In genomic region chr15:84668938-84669747, GRCm38 (mm10) we compare ENCODE assay signal across 8 mouse cellular contexts. TPM values are rescaled to one million over a fixed set of nuclear protein-coding genes. Genes with fewer than 3 reads are reported as not detected.
DNase-seq lines count a peak whose midpoint lies in the region; ATAC-seq and TF ChIP-seq lines count a peak whose summit lies in the region.

Gene Prr5, plus strand, starts transcription at chr15:84669620.

- in situ Hi-C loops in CH12.LX (cut with MboI; ENCODE audit: low pct_ligation_motif_present, low pct_unique_long_range_greater_than_20kb, low sequenced_read_pairs) = loop anchor here (5.0 kb wide), 1 partner anchor 33 kb away; no protein-coding TSS in a partner anchor

- no peak within 1 kb of the TSS for H3K4me2 ChIP-seq in forebrain, embryonic 11.5 days (ENCODE audit: low read depth, low read length, severe bottlenecking)
- H3K4me2 ChIP-seq in forebrain, embryonic 13.5 days = no peak within 1 kb of the TSS
- H3K4me2 ChIP-seq in CH12.LX (ENCODE audit: insufficient read depth, low read depth, poor library complexity, severe bottlenecking) = no peak within 1 kb of the TSS
- no peak within 1 kb of the TSS for H3K4me2 ChIP-seq in hindbrain, embryonic 11.5 days (replicated peaks; ENCODE audit: low read depth, low read length)
- no peak within 1 kb of the TSS for H3K4me2 ChIP-seq in lung, postnatal 0 days (replicated peaks; ENCODE audit: low read depth, low read length)

- TF ChIP-seq EP300 in CH12.LX (IDR thresholded peaks at IDR 0.05; ENCODE audit: low read length) = no peak
- TF ChIP-seq EP300 in lung, postnatal 0 days (IDR thresholded peaks at IDR 0.05) = no peak

- no peak within 1 kb of the TSS for H3K27ac ChIP-seq in forebrain, embryonic 11.5 days (ENCODE audit: low read depth, low read length)
- H3K27ac ChIP-seq in forebrain, embryonic 13.5 days = no peak within 1 kb of the TSS
- H3K27ac ChIP-seq in CH12.LX (ENCODE audit: insufficient read depth, low read depth) = no peak within 1 kb of the TSS
- no peak within 1 kb of the TSS for H3K27ac ChIP-seq in hindbrain, embryonic 11.5 days (ENCODE audit: low read depth, low read length)
- no peak within 1 kb of the TSS for H3K27ac ChIP-seq in small intestine, adult 2 months (ENCODE audit: insufficient read depth, low read depth, low read length)
- no peak within 1 kb of the TSS for H3K27ac ChIP-seq in lung, postnatal 0 days (ENCODE audit: low read length)

- no peaks in the 10 kb centered on the region for H3K9me3 ChIP-seq in forebrain, embryonic 11.5 days (ENCODE audit: control insufficient read depth, low read length)
- no peaks in the 10 kb centered on the region for H3K9me3 ChIP-seq in forebrain, embryonic 13.5 days (replicated peaks)
- H3K9me3 ChIP-seq in CH12.LX (replicated peaks; ENCODE audit: low read length) = no peaks in the 10 kb centered on the region
- H3K9me3 ChIP-seq in hindbrain, embryonic 11.5 days (ENCODE audit: control insufficient read depth, low read length) = no peaks in the 10 kb centered on the region
- H3K9me3 ChIP-seq in lung, postnatal 0 days (ENCODE audit: low read length) = no peaks in the 10 kb centered on the region

- dilution Hi-C loops in CH12.LX (cut with MboI; ENCODE audit: extremely low pct_ligation_motif_present, extremely low pct_unique_long_range_greater_than_20kb, low sequenced_read_pairs) = no loop called here

- ATAC-seq in forebrain, embryonic 11.5 days (replicated peaks; ENCODE audit: low FRiP score) = no peak
- no peak for ATAC-seq in forebrain, embryonic 13.5 days
- no peak for ATAC-seq in hindbrain, embryonic 11.5 days (ENCODE audit: low FRiP score)
- no peak for ATAC-seq in lung, postnatal 0 days

- H3K4me1 ChIP-seq in forebrain, embryonic 11.5 days (replicated peaks; ENCODE audit: control insufficient read depth, insufficient read depth, low read length) = peaks cover 4% of the 10 kb centered on the region; the same call in 1 of the 2 replicates
- peaks cover 33% of the 10 kb centered on the region for H3K4me1 ChIP-seq in forebrain, embryonic 13.5 days
- peaks cover 0 to 4% of the 10 kb centered on the region in 2 experiments; a peak in 1 of 4 replicates for H3K4me1 ChIP-seq in CH12.LX (ENCODE audit: control insufficient read depth in 1 of 2, insufficient read depth in 2 of 2)
- H3K4me1 ChIP-seq in hindbrain, embryonic 11.5 days (replicated peaks; ENCODE audit: control insufficient read depth, insufficient read depth, low read length) = no peaks in the 10 kb centered on the region
- H3K4me1 ChIP-seq in small intestine, adult 2 months (ENCODE audit: control insufficient read depth, insufficient read depth, insufficient read length, low read length) = peaks cover 11% of the 10 kb centered on the region
- 0 out of 2 replicates have a peak, but pooled peaks cover 5% of the 10 kb centered on the region for H3K4me1 ChIP-seq in lung, postnatal 0 days (ENCODE audit: insufficient read depth, low read depth, low read length)

- WGBS in forebrain, embryonic 11.5 days = 89% methylated on average over 14 of the region's 14 CpGs
- WGBS in forebrain, embryonic 13.5 days = 85% methylated on average over 14 of the region's 14 CpGs
- 81% methylated on average over 14 of the region's 14 CpGs for WGBS in hindbrain, embryonic 11.5 days
- 75% methylated on average over 14 of the region's 14 CpGs for WGBS in small intestine, adult 2 months
- WGBS in lung, postnatal 0 days = 63% methylated on average over 14 of the region's 14 CpGs

- no peak within 1 kb of the TSS for H3K4me3 ChIP-seq in forebrain, embryonic 11.5 days (ENCODE audit: low read depth, low read length)
- no peak within 1 kb of the TSS for H3K4me3 ChIP-seq in forebrain, embryonic 13.5 days
- H3K4me3 ChIP-seq in CH12.LX (replicated peaks in 1 of 3; ENCODE audit: low read depth in 2 of 3, low read length in 2 of 3, poor library complexity in 1 of 3) = no peak within 1 kb of the TSS
- H3K4me3 ChIP-seq in hindbrain, embryonic 11.5 days (ENCODE audit: low read depth, low read length) = no peak within 1 kb of the TSS
- H3K4me3 ChIP-seq in small intestine, adult 2 months (ENCODE audit: low read depth, low read length) = no peak within 1 kb of the TSS
- no peak within 1 kb of the TSS for H3K4me3 ChIP-seq in lung, postnatal 0 days (ENCODE audit: low read depth, low read length)

- H3K9ac ChIP-seq in forebrain, embryonic 11.5 days (ENCODE audit: low read length) = no peak within 1 kb of the TSS
- no peak within 1 kb of the TSS for H3K9ac ChIP-seq in forebrain, embryonic 13.5 days
- no peak within 1 kb of the TSS for H3K9ac ChIP-seq in CH12.LX (ENCODE audit: insufficient read depth, low read depth)
- H3K9ac ChIP-seq in hindbrain, embryonic 11.5 days (ENCODE audit: low read depth, low read length) = no peak within 1 kb of the TSS
- H3K9ac ChIP-seq in lung, postnatal 0 days (replicated peaks; ENCODE audit: low read depth) = no peak within 1 kb of the TSS

- DNase-seq in forebrain, embryonic 11.5 days (ENCODE audit: low spot score) = no peak
- no peak for DNase-seq in CH12.LX (ENCODE audit: extremely low read depth)
- DNase-seq in hindbrain, embryonic 11.5 days (ENCODE audit: low spot score) = no peak
- no peak for DNase-seq in layer of hippocampus, postnatal 36 days
- DNase-seq in urinary bladder, adult 2 months (ENCODE audit: low spot score) = no peak
- no peak for DNase-seq in lung, postnatal 0 days (ENCODE audit: low spot score)

- H3K36me3 ChIP-seq in forebrain, embryonic 11.5 days (ENCODE audit: control insufficient read depth, insufficient read depth, low read length) = no peaks in the 10 kb centered on the region
- H3K36me3 ChIP-seq in forebrain, embryonic 13.5 days (ENCODE audit: poor library complexity, severe bottlenecking) = no peaks in the 10 kb centered on the region
- H3K36me3 ChIP-seq in CH12.LX (replicated peaks in 1 of 2; ENCODE audit: control insufficient read depth in 1 of 2, insufficient read depth in 1 of 2, low read length in 1 of 2) = no peaks in the 10 kb centered on the region
- no peaks in the 10 kb centered on the region for H3K36me3 ChIP-seq in hindbrain, embryonic 11.5 days (ENCODE audit: control insufficient read depth, insufficient read depth, low read length)
- H3K36me3 ChIP-seq in small intestine, adult 2 months (ENCODE audit: control insufficient read depth, insufficient read depth, low read length) = no peaks in the 10 kb centered on the region
- no peaks in the 10 kb centered on the region for H3K36me3 ChIP-seq in lung, postnatal 0 days (ENCODE audit: insufficient read depth, low read length)

- no peaks in the 10 kb centered on the region for H3K79me2 ChIP-seq in CH12.LX (replicated peaks; ENCODE audit: control insufficient read depth, extremely low read depth, insufficient read depth, poor library complexity, severe bottlenecking)

- no peak for TF ChIP-seq CTCF in CH12.LX (conservative IDR thresholded peaks at IDR 0.05 in 1 of 2, IDR thresholded peaks at IDR 0.05 in 1 of 2; ENCODE audit: low read depth in 2 of 2, low read length in 2 of 2)
- no peak for TF ChIP-seq CTCF in small intestine, adult 2 months (IDR thresholded peaks at IDR 0.05; ENCODE audit: extremely low read depth, insufficient read length, insufficient replicate concordance, low read depth, low read length)
- no peak for TF ChIP-seq CTCF in lung, postnatal 0 days (IDR thresholded peaks at IDR 0.05)

- H3K27me3 ChIP-seq in forebrain, embryonic 11.5 days (ENCODE audit: control insufficient read depth, insufficient read depth, low read length) = peaks cover 4% of the 10 kb centered on the region
- H3K27me3 ChIP-seq in forebrain, embryonic 13.5 days = peaks cover 7% of the 10 kb centered on the region; the same call in 1 of the 2 replicates
- H3K27me3 ChIP-seq in CH12.LX (replicated peaks) = peaks cover 61% of the 10 kb centered on the region
- H3K27me3 ChIP-seq in hindbrain, embryonic 11.5 days (ENCODE audit: control insufficient read depth, insufficient read depth, low read length) = peaks cover 6% of the 10 kb centered on the region
- no peaks in the 10 kb centered on the region for H3K27me3 ChIP-seq in small intestine, adult 2 months (ENCODE audit: control insufficient read depth, insufficient read depth, low read length)
- H3K27me3 ChIP-seq in lung, postnatal 0 days (replicated peaks; ENCODE audit: insufficient read depth, low read length) = no peaks in the 10 kb centered on the region

- no peak for TF ChIP-seq POLR2A in CH12.LX (IDR thresholded peaks at IDR 0.05; ENCODE audit: low read depth, low read length)
- TF ChIP-seq POLR2A in small intestine, adult 2 months (IDR thresholded peaks at IDR 0.05; ENCODE audit: low read depth, low read length) = no peak

- no peak for TF ChIP-seq RAD21 in CH12.LX (IDR thresholded peaks at IDR 0.05; ENCODE audit: low read depth, low read length)

TF ChIP-seq in CH12.LX, 34 proteins besides CTCF, POLR2A, EP300 and RAD21:
- TF ChIP-seq MAZ (IDR thresholded peaks at IDR 0.05; ENCODE audit: low read depth, low read length) (no peak), TBP (conservative IDR thresholded peaks at IDR 0.05; ENCODE audit: low read depth, low read length) (no peak), GABPA (IDR thresholded peaks at IDR 0.05; ENCODE audit: insufficient replicate concordance, low read depth, low read length) (no peak), POLR2AphosphoS2 (IDR thresholded peaks at IDR 0.05; ENCODE audit: low read depth, low read length) (no peak), NELFE (IDR thresholded peaks at IDR 0.05; ENCODE audit: low read depth, low read length) (no peak)

RNA-seq across cellular contexts. Expression of gene Prr5, which starts in this region (rescaled TPM):
- 10.0 and 12.3 TPM in 2 replicates for polyA plus RNA-seq in forebrain, embryonic 11.5 days (2014; fragmentation: Nextera tagmentation; extraction: Ambion mirVana)
- 7.0 and 8.0 TPM in 2 replicates for polyA plus RNA-seq in forebrain, embryonic 13.5 days (2015; fragmentation: Nextera tagmentation; extraction: Ambion mirVana)
- 19.7 and 28.5 TPM in 2 replicates for total RNA-seq in CH12.LX (2012; rRNA removed)
- total RNA-seq in CH12.LX (2014; rRNA removed) = 10.4 and 11.6 TPM in 2 replicates
- polyA plus RNA-seq in CH12.LX (2012; ENCODE audit: insufficient read length, low read depth) = 58.2 and 68.2 TPM in 2 replicates
- polyA plus RNA-seq in hindbrain, embryonic 11.5 days (2014; fragmentation: Nextera tagmentation; extraction: Ambion mirVana) = 12.1 and 13.9 TPM in 2 replicates
- 10 to 100 TPM; 10.6 to 17.3 TPM for total RNA-seq in layer of hippocampus, postnatal 36 days (2021)
- 43.2 and 82.9 TPM in 2 replicates for polyA plus RNA-seq in small intestine, adult 2 months (2012; rRNA removed)
- 9.1 and 9.4 TPM in 2 replicates for polyA plus RNA-seq in urinary bladder, adult 2 months (2012; rRNA removed)
- polyA plus RNA-seq in lung, postnatal 0 days (2015; fragmentation: Nextera tagmentation; extraction: Ambion mirVana) = 8.8 and 9.2 TPM in 2 replicates
